Mouse (Mus musculus) heart, embryonic 11.5 days (tissue): ENCODE results near the gene 1700069L16Rik. TPM values are rescaled to one million over a fixed set of nuclear protein-coding genes. Genes with fewer than 3 reads are reported as not detected.

Experiments used
- ATAC-seq: fragments of 200-750 bp; cut with Nextera tagmentation; replicated peaks from 2 replicates; pipeline ENCODE4 v1.8.0; 2017; ENCODE audit warnings: moderate library complexity; ENCODE audit not compliant: insufficient number of reproducible peaks, low FRiP score, low TSS enrichment
- H3K27ac ChIP-seq: fragments of 300-500 bp; sonication (generic); 2 replicates; pipeline ENCODE4 v1.5.1; 2014; ENCODE audit warnings: mild to moderate bottlenecking, low read depth, low read length
- H3K27me3 ChIP-seq: fragments of 300-500 bp; sonication (generic); 2 replicates; pipeline ENCODE4 v1.6.1; 2014; ENCODE audit warnings: mild to moderate bottlenecking, low read length, mixed read lengths; ENCODE audit not compliant: control insufficient read depth, insufficient read depth
- H3K36me3 ChIP-seq: fragments of 300-500 bp; sonication (generic); 2 replicates; pipeline ENCODE4 v1.6.1; 2014; ENCODE audit warnings: mild to moderate bottlenecking, low read length, moderate library complexity, mixed read lengths; ENCODE audit not compliant: control insufficient read depth, insufficient read depth
- H3K4me1 ChIP-seq: fragments of 300-500 bp; sonication (generic); 2 replicates; pipeline ENCODE4 v1.6.1; 2014; ENCODE audit warnings: low read length; ENCODE audit not compliant: control insufficient read depth, insufficient read depth
- H3K4me2 ChIP-seq: fragments of 300-500 bp; sonication (generic); 2 replicates; pipeline ENCODE4 v1.6.1; 2014; ENCODE audit warnings: mild to moderate bottlenecking, moderate library complexity
- H3K4me3 ChIP-seq: fragments of 300-500 bp; sonication (generic); 2 replicates; pipeline ENCODE4 v1.5.1; 2014; ENCODE audit warnings: low read depth, low read length
- H3K9ac ChIP-seq: fragments of 300-500 bp; sonication (generic); 2 replicates; pipeline ENCODE4 v1.6.1; 2014; ENCODE audit warnings: mild to moderate bottlenecking, low read depth, low read length, moderate library complexity
- H3K9me3 ChIP-seq: fragments of 300-500 bp; sonication (generic); replicated peaks from 2 replicates; pipeline ENCODE4 v1.6.1; 2016; ENCODE audit warnings: low read length; ENCODE audit not compliant: control insufficient read depth
- WGBS: fragments of 180-500 bp; shearing (Covaris S2); extraction: QIAGEN DNeasy Blood & Tissue Kit; methylation state at CpG from one replicate; pipeline ENCODE4 v1.1.7; 2014; ENCODE audit not compliant: insufficient replicate concordance; 5-methylcytosine and 5-hydroxymethylcytosine counted together
- polyA plus RNA-seq: library from polyadenylated mRNA; unstranded; fragments of >200 nt; fragmentation: Nextera tagmentation; extraction: Ambion mirVana; gene quantifications from 2 replicates; pipeline ENCODE4 v1.2.1, GENCODE M21; 2014

1700069L16Rik gene
- polyA plus RNA-seq, 1 experiment from 2014 or later = not detected

GRCm38 (mm10) chr5:113650035-113650865 is 74.3 kb downstream of the 1700069L16Rik start, which contains the start of gene Cmklr1:
TSS of gene Cmklr1 (minus strand) at chr5:113650426.
- no peaks in the 10 kb centered on the region for H3K36me3 ChIP-seq
- no peaks in the 10 kb centered on the region for H3K9me3 ChIP-seq
- peak within 1 kb of the TSS; percentile 67 for H3K4me2 ChIP-seq
- peaks cover 29% of the 10 kb centered on the region for H3K27me3 ChIP-seq
- H3K4me1 ChIP-seq = peaks cover 17% of the 10 kb centered on the region
- H3K9ac ChIP-seq = peak within 1 kb of the TSS; percentile 53; the same call in 1 of the 2 replicates
- 8% methylated on average over 28 of the region's 30 CpGs for WGBS
- no peak within 1 kb of the TSS; the same call in 1 of the 2 replicates for H3K27ac ChIP-seq
- ATAC-seq = no peak
- H3K4me3 ChIP-seq = peak within 1 kb of the TSS; percentile 36

GRCm38 (mm10) chr5:113648647-113649211 is 75.8 kb downstream of the 1700069L16Rik start:
- no peaks in the 10 kb centered on the region for H3K36me3 ChIP-seq
- no peak overlapping the region for H3K4me3 ChIP-seq
- H3K9ac ChIP-seq = no peak overlapping the region
- no peaks in the 10 kb centered on the region for H3K9me3 ChIP-seq
- H3K27me3 ChIP-seq = peaks cover 39% of the 10 kb centered on the region
- 48% methylated on average over 5 of the region's 5 CpGs for WGBS
- H3K27ac ChIP-seq = no peak overlapping the region
- no peak for ATAC-seq
- peaks cover 17% of the 10 kb centered on the region for H3K4me1 ChIP-seq
- H3K4me2 ChIP-seq = no peak overlapping the region

- Histone ChIP-seq H3K4me1 (peaks cover 14% of the 10 kb centered on the region), H3K27me3 (peaks cover 40% of the 10 kb centered on the region), H3K9me3 (no peaks in the 10 kb centered on the region), H3K36me3 (no peaks in the 10 kb centered on the region), H3K4me2 (no peak overlapping the region), H3K27ac (no peak overlapping the region), H3K9ac (no peak overlapping the region), H3K4me3 (no peak overlapping the region)
- ATAC-seq = no peak
- WGBS = 81% methylated on average over 8 of the region's 8 CpGs
Measured at GRCm38 (mm10) chr5:113647141-113647540, 77.4 kb downstream of the 1700069L16Rik start.

- ATAC-seq = no peak
- 72% methylated on average over 4 of the region's 4 CpGs for WGBS
- H3K27me3 ChIP-seq = peaks cover 45% of the 10 kb centered on the region
Measured at GRCm38 (mm10) chr5:113644520-113644919, 80.1 kb downstream of the 1700069L16Rik start.

GRCm38 (mm10) chr5:113643107-113643848 is 81.3 kb downstream of the 1700069L16Rik start:
- H3K4me1 ChIP-seq = no peaks in the 10 kb centered on the region
- H3K36me3 ChIP-seq = no peaks in the 10 kb centered on the region
- H3K4me3 ChIP-seq = no peak overlapping the region
- no peaks in the 10 kb centered on the region for H3K9me3 ChIP-seq
- no peak overlapping the region for H3K27ac ChIP-seq
- ATAC-seq = peak; percentile 65
- peaks cover 45% of the 10 kb centered on the region for H3K27me3 ChIP-seq
- H3K4me2 ChIP-seq = peak overlapping the region; percentile 6
- WGBS = 35% methylated on average over 18 of the region's 18 CpGs
- H3K9ac ChIP-seq = no peak overlapping the region

More at GRCm38 (mm10) chr5:113644520-113644919, 80.1 kb downstream of the 1700069L16Rik start:
- Histone ChIP-seq H3K4me3 (no peak overlapping the region), H3K4me1 (peaks cover 7% of the 10 kb centered on the region), H3K4me2 (no peak overlapping the region), H3K36me3 (no peaks in the 10 kb centered on the region), H3K9me3 (no peaks in the 10 kb centered on the region), H3K27ac (no peak overlapping the region), H3K9ac (no peak overlapping the region)

Other genes with a start within 250 kb of the 1700069L16Rik start
- 2.4 and 3.4 TPM in 2 replicates for gene Wscd2, start 234.4 kb downstream of the 1700069L16Rik start, polyA plus RNA-seq
- gene Cmklr1, start 74.3 kb downstream of the 1700069L16Rik start, polyA plus RNA-seq = 1.7 and 1.8 TPM in 2 replicates
- 2.8 and 4.1 TPM in 2 replicates for gene Ficd, start 11.0 kb upstream of the 1700069L16Rik start, polyA plus RNA-seq
- 31.6 and 35.3 TPM in 2 replicates for gene Sart3, start 47.7 kb upstream of the 1700069L16Rik start, polyA plus RNA-seq
- 104 and 106 TPM in 2 replicates for gene Iscu, start 48.0 kb upstream of the 1700069L16Rik start, polyA plus RNA-seq
- gene Tmem119, start 75.7 kb upstream of the 1700069L16Rik start, polyA plus RNA-seq = 11.7 and 12.3 TPM in 2 replicates
- gene Selplg, start 107.9 kb upstream of the 1700069L16Rik start, polyA plus RNA-seq = 0.97 and 1.5 TPM in 2 replicates
- gene Coro1c, start 184.0 kb upstream of the 1700069L16Rik start, polyA plus RNA-seq = 113 and 140 TPM in 2 replicates